Mouse (Mus musculus): ENCODE results near the gene Ly6g.
"Not testable (repeated sequence)": the region's sequence is repeated elsewhere in the genome, so short reads cannot be mapped to it uniquely, and the experiment has no call there.

Ly6g gene

DNA sequence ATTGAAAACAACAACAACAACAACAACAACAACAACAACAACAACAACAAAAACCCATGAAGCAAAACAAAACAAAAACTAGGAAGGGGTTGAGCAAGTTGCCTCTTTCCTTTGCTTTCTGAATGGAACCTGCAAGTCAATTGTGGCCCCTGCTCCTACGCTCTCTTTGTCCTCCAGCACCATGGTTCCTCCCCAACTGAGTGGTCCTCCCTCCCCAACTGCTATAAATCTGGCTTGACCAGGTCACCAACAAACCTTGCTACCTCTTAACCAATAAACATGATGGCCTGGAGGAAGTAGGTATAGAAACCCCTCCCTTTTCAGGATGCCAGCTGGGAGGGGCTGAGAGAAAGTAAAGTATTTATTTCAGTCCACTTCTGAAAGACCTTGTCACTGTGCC, at the start of gene Ly6g:
Gene Ly6g, plus strand, starts transcription at position 301 of the 400 bp plus-strand sequence.
- DNase-seq (ENCODE audit: low spot score): no peak

DNA sequence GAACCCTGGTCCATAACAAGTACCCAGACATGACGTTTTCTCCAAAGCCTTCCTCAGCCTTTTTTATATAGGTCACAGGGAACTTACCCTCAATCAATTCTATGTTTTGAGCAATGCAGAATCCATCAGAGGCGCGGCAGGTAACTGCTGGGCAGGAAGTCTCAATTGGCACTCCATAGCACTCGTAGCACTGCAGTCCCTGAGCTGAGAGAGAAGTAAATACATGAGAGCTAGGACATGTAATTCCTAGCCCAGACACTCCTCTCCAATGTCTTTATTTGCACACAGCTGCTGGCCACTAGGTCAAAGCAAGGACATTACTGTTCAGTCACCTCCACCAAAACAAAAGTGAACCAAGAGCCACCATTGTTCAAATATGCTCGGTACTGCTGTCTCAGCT, 44.6 kb upstream of the Ly6g start:
- DNase-seq (ENCODE audit: low spot score): not testable (repeated sequence)

DNA sequence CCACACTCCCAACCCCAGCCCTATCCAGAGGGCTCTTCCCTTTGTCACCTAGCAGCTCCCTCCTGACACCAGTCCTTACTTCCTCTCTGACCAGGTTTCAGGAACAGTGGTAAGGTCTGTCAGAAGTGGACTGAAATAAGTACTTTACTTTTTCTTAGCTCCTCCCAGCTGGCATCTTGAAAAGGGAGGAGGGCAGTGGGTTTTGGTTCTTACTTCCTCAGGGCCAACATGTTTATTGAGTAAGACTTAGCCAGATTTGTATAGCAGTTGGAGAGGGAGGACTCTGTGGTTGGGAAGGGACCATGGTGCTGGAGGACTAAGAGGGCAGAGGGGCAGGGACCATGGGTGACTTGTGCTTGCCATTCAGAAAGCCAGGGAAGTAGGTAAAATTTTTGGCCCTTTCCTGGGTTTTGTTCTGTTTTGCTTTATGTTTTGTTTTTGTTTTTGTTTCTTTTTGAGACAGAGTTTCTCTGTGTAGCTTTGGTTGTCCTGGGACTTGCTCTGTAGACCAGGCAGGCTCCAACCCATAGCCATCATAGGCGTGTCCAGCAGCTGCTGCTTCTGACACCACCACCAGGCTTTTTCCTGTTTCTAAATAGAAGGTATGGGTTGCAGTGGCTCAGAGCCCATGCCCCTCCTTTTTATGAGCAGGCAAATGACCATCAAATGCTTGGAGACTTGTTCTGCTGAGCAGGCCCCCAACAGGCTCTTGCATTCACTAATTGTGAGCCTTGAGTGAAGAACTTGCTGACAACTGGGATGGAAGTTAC, 43.0 kb upstream of the Ly6g start, which contains the start of gene Ly6c2:
Gene Ly6c2, minus strand, starts transcription at position 110 of the 770 bp plus-strand sequence.
- not testable (repeated sequence) for DNase-seq (ENCODE audit: low spot score)

DNA sequence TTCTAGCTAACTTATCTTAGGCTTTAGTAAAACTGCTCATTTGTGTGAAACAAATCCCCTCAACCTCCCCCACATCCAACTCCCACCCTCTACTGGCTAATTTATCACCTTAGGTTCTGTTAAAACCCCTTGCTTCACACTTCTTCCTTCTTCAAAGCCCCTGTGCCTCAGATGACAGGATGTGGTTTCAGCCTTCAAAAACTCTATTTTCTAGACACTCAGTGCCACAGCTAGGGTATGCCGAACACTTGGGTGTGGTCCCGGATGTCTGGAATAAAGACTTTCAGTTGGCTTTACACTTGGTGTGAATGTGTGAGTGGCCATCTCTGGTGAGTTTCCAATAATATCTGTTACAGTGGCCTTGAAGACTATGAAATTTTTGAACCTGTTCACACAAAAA, 38.5 kb upstream of the Ly6g start:
- no peak for DNase-seq (ENCODE audit: low spot score)

DNA sequence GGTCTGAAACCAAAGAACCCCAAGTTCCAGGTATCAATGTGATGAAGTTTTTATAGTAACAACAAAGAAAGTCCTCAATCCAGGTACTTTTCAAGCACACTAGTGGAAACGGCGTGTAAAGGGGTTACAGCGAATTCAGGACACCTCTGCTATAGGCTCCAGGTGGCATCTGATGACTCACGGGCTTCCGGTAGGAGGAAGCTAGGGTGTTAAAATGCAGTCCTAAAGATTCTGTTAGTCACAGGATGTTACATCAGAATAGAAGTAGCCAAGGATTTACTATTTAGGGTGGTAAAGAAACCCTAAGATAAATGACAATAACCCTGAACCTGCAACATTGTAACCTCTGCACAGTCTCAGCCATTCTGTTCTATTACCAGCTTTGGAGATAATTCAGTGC, 37.6 kb upstream of the Ly6g start:
- not testable (repeated sequence) for DNase-seq (ENCODE audit: low spot score)

DNA sequence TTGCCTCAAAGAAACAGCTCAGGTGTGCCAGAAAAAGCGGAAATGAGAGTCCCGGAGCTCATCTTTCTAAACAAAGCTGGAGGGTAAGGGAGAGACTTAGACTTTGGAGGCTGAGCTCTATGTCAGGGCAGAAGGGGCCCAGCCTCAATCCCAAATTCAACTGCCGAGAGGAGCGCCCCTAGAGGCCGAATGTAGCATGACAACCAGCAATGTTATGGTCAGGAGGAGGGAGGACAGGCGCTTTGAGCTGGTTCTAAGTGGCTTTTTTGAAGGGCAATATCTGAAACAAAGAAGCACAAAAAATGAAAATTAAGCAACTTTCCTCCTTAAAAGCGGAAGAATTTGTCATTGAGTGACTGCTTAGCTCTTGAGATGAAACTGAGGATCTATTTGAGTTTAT, 36.3 kb upstream of the Ly6g start:
- peak; percentile 32 for DNase-seq (ENCODE audit: low spot score)

DNA sequence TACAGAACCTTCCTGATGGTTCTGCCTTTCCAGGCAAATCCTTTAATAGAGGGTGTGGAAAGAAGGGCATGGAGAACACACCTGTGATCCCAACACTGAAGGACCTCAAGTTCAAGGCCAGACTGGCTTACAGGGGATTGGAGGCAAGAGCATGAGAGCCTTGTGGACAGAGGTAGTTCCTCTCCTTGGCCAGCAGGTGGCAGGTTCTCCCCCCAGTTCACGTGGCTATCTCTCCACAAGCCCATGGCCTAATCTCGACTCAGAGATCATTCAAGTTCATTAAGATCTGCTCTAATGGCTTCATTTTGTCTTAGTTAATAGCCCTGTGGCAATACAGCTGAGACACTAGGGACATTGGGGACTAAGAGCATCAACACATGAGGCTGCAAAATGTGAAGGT, 35.0 kb upstream of the Ly6g start:
- DNase-seq (ENCODE audit: low spot score): peak; percentile 19

DNA sequence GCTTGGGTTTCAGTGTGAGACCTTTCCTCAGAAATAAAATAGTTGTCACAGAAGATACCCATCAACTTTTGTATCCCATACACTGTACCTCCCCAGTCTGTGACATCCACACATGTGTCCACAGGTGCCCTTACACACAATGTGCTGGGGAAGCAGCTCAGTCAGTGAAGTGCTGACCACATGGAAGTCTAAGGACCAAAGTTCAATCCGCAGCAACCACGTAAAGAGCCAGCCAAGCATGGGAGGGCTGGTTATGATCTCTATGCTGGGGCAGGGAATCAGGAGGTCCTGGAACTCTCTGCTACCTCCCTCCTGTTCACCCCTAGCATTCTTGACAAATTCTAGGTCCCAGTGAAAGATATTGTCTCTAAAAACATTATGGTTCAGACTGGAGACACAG, 22.7 kb upstream of the Ly6g start:
- DNase-seq (ENCODE audit: low spot score): not testable (repeated sequence)

DNA sequence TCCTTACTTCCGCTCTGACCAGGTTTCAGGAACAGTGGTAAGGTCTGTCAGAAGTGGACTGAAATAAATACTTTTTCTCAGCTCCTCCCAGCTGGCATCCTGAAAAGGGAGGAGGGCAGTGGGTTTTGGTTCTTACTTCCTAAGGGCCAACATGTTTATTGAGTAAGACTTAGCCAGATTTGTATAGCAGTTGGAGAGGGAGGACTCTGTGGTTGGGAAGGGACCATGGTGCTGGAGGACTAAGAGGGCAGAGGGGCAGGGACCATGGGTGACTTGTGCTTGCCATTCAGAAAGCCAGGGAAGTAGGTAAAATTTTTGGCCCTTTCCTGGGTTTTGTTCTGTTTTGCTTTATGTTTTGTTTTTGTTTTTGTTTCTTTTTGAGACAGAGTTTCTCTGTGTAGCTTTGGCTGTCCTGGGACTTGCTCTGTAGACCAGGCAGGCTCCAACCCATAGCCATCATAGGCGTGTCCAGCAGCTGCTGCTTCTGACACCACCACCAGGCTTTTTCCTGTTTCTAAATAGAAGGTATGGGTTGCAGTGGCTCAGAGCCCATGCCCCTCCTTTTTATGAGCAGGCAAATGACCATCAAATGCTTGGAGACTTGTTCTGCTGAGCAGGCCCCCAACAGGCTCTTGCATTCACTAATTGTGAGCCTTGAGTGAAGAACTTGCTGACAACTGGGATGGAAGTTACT, 19.8 kb upstream of the Ly6g start:
- DNase-seq (ENCODE audit: low spot score): not testable (repeated sequence)

DNA sequence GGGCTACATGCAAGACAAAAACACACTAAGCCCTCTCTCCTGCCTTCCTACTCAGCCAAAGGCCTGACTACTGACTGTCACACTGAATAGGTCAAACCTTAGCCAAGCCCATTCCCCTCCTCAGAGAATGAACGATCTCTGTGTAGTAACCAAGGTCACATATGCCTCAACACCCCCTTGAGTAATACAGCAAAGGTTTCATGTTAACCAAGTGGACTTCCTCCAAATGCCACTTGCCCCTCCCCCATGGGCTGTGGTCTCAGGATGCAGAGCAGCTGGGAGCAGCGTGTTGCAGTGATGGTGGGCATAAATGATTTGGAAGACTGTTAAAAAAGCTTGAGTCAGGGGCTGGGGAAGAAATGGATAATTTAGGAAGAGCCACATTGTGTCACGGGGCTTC, 17.3 kb upstream of the Ly6g start:
- DNase-seq (ENCODE audit: low spot score): not testable (repeated sequence)

DNA sequence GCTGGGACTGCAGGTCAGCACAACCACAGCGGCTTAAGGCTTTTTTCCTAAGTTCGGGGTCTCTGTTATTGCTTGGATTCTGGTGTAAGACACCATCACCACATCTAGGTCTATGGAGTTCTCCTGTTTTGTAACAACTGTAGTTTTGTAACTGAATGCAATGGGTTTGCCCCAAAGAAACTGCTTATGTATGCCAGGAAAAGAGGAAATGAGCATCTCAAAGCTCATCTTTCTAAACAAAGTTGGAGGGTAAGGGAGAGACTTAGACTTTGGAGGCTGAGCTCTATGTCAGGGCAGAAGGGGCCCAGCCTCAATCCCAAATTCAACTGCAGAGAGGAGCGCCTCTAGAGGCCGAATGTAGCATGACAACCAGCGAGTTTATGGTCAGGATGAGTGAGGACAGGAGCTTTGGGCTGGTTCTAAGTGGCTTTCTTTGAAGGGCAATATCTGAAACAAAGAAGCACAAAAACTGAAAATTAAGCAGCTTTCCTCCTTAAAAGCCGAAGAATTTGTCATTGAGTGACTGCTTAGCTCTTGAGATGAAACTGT, 13.2 kb upstream of the Ly6g start:
- peak; percentile 13 for DNase-seq (ENCODE audit: low spot score)

DNA sequence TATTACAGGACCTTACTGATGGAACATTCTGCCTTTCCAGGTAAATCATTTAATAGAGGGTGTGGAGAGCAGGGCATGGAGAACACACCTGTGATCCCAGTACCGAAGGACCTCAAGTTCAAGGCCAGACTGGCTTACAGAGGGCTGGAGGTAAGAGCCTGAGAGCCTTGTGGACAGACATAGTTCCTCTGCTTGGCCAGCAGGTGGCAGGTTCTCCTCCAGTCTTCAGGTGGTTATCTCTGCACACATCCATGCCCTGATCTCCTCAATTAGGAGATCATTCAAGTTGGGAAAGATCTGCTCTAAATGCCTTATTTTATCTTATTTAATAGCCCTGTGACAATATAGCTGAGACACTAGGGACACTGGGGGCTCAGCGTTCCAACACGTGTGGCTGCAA, 11.3 kb upstream of the Ly6g start:
- DNase-seq (ENCODE audit: low spot score): peak; percentile 10

DNA sequence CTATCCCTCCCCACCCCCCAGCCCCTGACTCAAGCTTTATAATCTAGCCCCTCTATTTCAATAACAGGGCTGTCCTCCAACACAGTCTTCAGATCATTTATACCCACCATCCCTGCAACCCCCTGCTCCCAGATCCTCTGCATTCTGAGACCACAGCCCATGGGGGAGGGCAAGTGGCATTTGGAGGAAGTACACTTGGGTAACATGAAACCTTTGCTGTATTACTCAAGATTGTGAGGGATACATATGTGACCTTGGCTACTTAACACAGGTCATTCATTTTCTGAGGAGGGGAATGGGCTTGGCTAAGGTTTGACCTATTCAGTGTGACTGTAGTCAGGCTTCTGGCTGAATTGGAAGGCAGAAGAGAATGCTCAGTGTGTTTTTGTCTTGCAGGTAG, 2.0 kb upstream of the Ly6g start:
- no peak for DNase-seq (ENCODE audit: low spot score)

DNA sequence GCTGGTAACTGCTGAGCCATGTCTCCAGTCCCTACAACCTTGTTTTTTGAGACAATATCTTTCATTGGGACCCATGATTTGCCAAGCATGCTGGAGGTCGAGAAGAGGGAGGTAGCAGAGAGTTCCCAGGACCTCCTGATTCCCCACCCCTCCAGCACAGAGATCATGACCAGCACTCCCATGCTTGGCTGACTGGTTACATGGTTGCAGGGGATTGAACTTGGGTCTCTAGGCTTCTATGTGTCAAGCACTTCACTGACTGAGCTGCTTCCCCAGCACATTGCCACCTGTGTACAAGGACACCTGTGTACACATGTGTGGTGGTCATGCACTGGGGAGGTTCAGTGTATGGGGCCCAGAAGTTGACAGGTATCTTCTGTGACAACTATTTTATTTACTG, 2.6 kb downstream of the Ly6g start:
- DNase-seq (ENCODE audit: low spot score): no peak

DNA sequence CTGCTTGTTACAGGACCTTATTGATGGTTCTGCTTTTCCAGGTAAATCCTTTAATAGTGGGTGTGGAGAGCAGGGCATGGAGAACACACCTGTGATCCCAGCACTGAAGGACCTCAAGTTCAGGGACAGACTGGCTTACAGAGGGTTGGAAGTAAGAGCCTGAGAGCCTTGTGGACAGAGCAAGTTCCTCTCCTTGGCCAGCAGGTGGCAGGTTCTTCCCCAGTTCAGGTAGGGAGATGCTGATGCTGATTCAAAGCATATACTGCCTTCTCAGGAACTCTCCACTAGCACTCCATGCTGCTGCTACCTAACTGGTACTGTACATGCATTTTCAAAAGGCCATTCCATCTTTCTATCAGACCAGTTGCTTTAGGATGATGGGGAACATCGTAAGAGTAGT, 20.5 kb downstream of the Ly6g start:
- peak; percentile 60 for DNase-seq (ENCODE audit: low spot score)

DNA sequence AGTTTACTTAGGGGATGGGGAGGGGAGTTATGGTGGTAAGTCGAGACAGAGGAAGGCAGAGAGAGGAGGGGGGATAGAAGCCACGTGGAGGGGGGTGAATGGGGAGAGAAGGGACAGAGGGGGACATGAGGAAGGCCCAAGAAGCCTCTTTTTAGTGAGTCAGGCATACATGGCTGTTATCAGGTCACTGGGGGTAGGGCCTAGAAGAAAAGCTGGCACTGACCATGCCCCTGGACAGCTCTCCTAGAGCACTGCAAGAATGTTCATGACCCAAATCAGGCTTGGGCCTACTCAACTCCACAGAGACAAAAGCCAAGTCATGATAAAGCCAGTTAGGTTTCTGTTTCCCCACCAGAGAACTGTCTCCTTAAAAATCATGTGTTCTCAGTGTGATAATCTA, 31.3 kb downstream of the Ly6g start:
- DNase-seq (ENCODE audit: low spot score): no peak

DNA sequence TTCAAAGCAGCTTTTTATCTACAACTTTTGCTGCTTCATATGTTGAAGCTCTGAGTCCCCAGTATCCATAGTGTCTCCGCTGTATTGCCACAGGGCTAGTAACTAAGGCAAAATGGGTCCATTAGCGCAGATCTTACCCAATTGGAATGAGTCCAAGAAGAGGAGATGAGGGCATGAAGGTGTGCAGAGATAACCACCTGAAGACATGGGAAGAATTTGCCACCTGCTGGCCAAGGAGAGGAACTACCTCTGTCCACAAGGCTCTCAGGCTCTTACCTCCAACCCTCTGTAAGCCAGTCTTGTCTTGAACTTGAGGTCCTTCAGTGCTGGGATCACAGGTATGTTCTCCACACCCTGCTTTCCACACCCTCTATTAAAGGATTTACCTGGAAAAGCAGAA, 34.1 kb downstream of the Ly6g start:
- peak; percentile 24 for DNase-seq (ENCODE audit: low spot score)

DNA sequence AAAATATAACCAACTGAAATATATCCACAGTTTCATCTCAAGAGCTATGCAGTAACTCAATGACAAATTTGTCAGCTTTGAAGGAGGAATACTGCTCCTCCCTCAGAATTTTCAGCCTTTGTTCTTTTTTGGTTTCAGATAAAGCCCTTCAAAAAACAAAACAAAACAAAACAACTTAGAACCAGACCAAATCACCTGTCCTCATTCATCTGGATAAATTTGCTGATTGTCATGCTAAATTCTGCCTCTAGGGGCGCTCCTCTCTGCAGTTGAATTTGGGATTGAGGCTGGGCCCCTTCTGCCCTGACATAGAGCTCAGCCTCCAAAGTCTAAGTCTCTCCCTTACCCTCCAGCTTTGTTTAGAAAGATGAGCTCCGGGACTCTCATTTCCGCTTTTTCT, 35.5 kb downstream of the Ly6g start:
- not testable (repeated sequence) for DNase-seq (ENCODE audit: low spot score)

Measured in adipocyte (in vitro differentiated cells).